Mouse (Mus musculus): Measurements from ENCODE around the gene Zgpat. TPM values are rescaled to one million over a fixed set of nuclear protein-coding genes. Genes with fewer than 3 reads are reported as not detected.

Zgpat gene
- polyA plus RNA-seq, 1 experiment, result 30.8 TPM

DNA sequence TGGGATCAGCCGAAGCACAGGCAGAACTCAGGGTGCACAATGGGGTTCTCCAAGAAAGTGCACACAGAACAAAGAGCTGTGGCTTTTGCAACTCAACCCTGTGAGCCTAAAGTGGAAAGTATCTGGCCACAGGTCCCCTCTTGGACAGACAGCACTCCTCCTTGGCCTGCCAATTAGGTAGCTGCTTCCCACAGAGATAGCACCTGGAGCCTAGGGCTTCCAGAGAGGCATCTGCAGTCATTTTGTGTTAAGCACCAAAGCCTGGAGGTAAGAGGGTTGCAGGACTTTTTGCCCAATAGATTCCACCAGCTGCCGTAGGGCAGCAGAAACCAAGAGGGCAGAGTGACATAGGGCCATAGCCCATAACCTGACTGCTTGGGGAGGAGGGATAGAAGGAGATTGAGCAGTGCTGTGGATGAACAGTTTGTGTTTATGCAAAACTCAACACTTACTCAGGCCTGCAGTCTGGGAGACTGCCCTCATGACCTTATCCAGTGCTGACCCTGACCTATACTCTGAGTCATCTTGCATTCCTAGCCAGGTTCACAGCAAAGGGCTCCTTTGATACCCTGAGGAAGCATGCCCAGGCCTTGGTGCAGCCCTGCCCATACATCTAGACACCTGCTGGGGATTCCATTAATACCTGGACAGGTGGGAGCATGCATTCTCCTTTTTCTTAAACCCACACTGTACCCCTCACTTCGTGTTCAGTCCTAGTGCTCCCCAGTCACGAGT, 25.6 kb downstream of the Zgpat start:
- no peak for TF ChIP-seq CTCF (IDR thresholded peaks at IDR 0.05; ENCODE audit: control insufficient read depth, insufficient read depth, low read length)
- no peak for TF ChIP-seq POLR2A (IDR thresholded peaks at IDR 0.05; ENCODE audit: borderline replicate concordance, control insufficient read depth, low read depth, low read length)
- H3K4me3 ChIP-seq (replicated peaks; ENCODE audit: control insufficient read depth, low read depth, low read length), result no peak overlapping the region
- 81% methylated on average over 4 of the region's 4 CpGs for WGBS
- no peaks in the 10 kb centered on the region for H3K4me1 ChIP-seq (ENCODE audit: control insufficient read depth, insufficient read depth, low read length)
- no peak overlapping the region for H3K27ac ChIP-seq (ENCODE audit: control insufficient read depth, insufficient read depth, low read depth, low read length, poor library complexity)

DNA sequence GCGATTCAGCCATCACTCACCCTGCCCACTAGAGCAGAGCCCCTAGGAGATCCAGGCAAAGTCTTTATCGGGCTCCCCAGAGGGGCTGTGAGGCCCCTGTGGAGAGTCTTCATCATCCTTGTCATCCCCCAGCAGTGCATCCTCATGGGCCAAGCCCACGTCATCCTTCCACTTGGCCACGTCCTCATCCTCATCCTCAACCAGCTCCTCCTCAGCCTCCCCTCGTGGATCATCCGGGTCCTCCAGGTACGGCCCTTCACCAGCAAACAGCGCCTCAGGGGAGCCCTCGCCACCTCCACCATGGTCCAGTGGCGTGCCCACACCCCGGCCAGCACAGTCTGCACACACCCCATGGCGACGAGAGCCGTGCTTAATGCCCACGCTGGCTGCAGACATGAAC, 26.3 kb downstream of the Zgpat start:
- TF ChIP-seq CTCF (IDR thresholded peaks at IDR 0.05; ENCODE audit: control insufficient read depth, insufficient read depth, low read length) (no peak), POLR2A (IDR thresholded peaks at IDR 0.05; ENCODE audit: borderline replicate concordance, control insufficient read depth, low read depth, low read length) (no peak)
- Histone ChIP-seq H3K4me3 (replicated peaks; ENCODE audit: control insufficient read depth, low read depth, low read length) (no peak overlapping the region), H3K27ac (ENCODE audit: control insufficient read depth, insufficient read depth, low read depth, low read length, poor library complexity) (no peak overlapping the region), H3K4me1 (ENCODE audit: control insufficient read depth, insufficient read depth, low read length) (no peaks in the 10 kb centered on the region)
- 89% methylated on average over 15 of the region's 15 CpGs for WGBS

DNA sequence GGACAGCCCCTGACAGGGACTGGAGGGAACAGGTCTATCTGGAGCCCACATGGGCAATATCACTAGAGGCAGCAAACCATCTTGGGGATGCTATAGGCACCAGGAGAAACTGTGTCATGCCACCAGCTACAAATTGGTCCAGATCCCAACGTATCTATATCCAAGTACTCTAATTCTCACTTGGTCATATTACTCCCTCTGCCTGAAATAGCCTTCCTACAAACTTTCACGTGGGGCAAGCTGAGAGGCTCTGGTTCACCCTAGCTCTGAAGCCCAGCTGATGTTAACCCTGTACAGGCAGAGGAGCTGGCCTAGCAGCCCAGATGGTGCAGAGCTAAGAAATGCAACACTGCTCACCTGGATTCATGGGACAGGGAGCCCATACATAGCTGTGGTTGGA, 26.8 kb downstream of the Zgpat start:
- H3K27ac ChIP-seq (ENCODE audit: control insufficient read depth, insufficient read depth, low read depth, low read length, poor library complexity), result no peak overlapping the region
- no peaks in the 10 kb centered on the region for H3K4me1 ChIP-seq (ENCODE audit: control insufficient read depth, insufficient read depth, low read length)
- no peak overlapping the region for H3K4me3 ChIP-seq (replicated peaks; ENCODE audit: control insufficient read depth, low read depth, low read length)
- no peak for TF ChIP-seq POLR2A (IDR thresholded peaks at IDR 0.05; ENCODE audit: borderline replicate concordance, control insufficient read depth, low read depth, low read length)
- TF ChIP-seq CTCF (IDR thresholded peaks at IDR 0.05; ENCODE audit: control insufficient read depth, insufficient read depth, low read length), result no peak
- 72% methylated on average over 2 of the region's 2 CpGs for WGBS

DNA sequence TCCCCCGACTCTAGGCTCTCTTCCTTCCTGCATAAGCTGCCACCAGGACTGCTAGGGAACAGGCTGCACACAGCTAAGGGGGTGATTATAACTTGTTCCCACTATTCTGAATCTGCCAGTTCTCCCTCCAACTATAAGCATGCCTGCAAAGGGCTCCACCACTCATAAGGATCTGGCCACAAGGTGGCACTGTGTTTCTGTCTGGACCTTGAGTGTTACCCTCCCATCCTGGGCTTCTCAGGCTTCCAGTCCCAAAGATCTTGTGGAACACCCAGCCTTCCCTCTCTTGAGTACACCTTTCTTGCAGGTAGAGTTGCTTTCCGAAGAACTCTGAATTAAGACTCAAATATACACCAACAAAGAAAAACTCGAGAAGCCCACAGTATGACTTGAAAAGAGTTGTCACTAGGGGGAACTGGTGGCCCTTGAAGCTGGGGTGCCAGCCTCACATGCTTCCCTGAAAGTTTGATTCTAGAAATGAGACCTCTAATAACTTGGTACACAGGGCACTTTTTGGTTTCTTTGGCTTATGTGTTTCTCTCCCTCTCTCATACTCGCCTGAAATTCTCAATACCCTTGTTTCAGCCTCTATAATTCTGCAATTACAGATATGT, 28.0 kb downstream of the Zgpat start:
- WGBS, result 34% methylated on average over 4 of the region's 4 CpGs
- no peaks in the 10 kb centered on the region for H3K4me1 ChIP-seq (ENCODE audit: control insufficient read depth, insufficient read depth, low read length)

DNA sequence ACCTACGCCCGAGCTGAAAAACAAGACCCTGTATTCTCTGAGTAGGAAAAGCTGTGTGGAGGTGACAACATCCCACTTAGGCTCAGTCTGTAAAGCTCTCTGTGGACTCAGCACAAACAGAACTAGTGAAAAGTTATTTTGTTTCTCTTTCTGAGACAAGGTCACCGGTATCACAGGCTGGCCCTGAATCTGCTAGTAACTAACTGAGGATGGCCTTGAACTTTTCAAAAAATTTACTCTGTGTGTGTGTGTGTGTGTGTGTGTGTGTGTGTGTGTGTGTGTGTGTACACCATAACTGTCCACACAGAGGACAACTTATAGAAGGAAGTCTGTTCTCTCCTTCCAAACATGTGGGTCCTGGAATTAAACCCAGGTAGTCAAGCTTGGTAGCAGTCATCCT, 29.4 kb downstream of the Zgpat start:
- no peak overlapping the region for H3K27ac ChIP-seq (ENCODE audit: control insufficient read depth, insufficient read depth, low read depth, low read length, poor library complexity)
- 93% methylated on average over 3 of the region's 3 CpGs for WGBS
- TF ChIP-seq CTCF (IDR thresholded peaks at IDR 0.05; ENCODE audit: control insufficient read depth, insufficient read depth, low read length), result no peak
- TF ChIP-seq POLR2A (IDR thresholded peaks at IDR 0.05; ENCODE audit: borderline replicate concordance, control insufficient read depth, low read depth, low read length), result no peak

More for the DNA sequence above, 28.0 kb downstream of the Zgpat start:
- Histone ChIP-seq H3K4me3 (replicated peaks; ENCODE audit: control insufficient read depth, low read depth, low read length) (no peak overlapping the region), H3K27ac (ENCODE audit: control insufficient read depth, insufficient read depth, low read depth, low read length, poor library complexity) (no peak overlapping the region)
- TF ChIP-seq POLR2A (IDR thresholded peaks at IDR 0.05; ENCODE audit: borderline replicate concordance, control insufficient read depth, low read depth, low read length) (no peak), CTCF (IDR thresholded peaks at IDR 0.05; ENCODE audit: control insufficient read depth, insufficient read depth, low read length) (peak; percentile 93)

DNA sequence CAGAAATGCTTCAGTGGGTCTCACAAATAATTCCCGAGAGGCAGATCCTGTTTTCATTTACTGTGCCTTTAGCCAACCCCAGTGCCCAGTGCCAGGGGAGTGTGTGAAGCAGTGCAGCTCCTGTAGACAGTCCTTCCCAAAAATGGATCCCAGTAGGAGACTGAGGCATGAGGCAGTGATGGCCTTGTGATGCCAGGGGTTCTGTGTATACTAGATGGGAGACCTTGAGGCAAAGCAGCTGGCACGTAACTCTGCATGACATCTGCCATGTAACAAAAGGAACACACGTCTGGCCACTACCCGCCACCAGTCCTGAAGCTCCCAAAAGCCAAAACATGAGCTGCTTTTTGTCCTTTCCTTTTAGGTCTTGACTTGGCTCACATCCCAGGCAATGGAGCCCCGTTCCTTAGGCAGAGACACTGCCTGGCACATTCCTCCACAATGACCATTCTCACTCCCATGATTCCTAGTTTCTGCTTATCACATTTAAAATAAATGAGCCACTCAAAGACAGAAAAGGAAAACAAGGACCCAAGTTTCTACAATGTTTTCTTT, 32.6 kb downstream of the Zgpat start:
- no peak overlapping the region for H3K4me3 ChIP-seq (replicated peaks; ENCODE audit: control insufficient read depth, low read depth, low read length)
- 79% methylated on average over 5 of the region's 5 CpGs for WGBS
- H3K4me1 ChIP-seq (ENCODE audit: control insufficient read depth, insufficient read depth, low read length), result no peaks in the 10 kb centered on the region
- TF ChIP-seq POLR2A (IDR thresholded peaks at IDR 0.05; ENCODE audit: borderline replicate concordance, control insufficient read depth, low read depth, low read length) (no peak), CTCF (IDR thresholded peaks at IDR 0.05; ENCODE audit: control insufficient read depth, insufficient read depth, low read length) (no peak)
- H3K27ac ChIP-seq (ENCODE audit: control insufficient read depth, insufficient read depth, low read depth, low read length, poor library complexity), result no peak overlapping the region

More for the DNA sequence above, 29.4 kb downstream of the Zgpat start:
- no peak overlapping the region for H3K4me3 ChIP-seq (replicated peaks; ENCODE audit: control insufficient read depth, low read depth, low read length)
- no peaks in the 10 kb centered on the region for H3K4me1 ChIP-seq (ENCODE audit: control insufficient read depth, insufficient read depth, low read length)

DNA sequence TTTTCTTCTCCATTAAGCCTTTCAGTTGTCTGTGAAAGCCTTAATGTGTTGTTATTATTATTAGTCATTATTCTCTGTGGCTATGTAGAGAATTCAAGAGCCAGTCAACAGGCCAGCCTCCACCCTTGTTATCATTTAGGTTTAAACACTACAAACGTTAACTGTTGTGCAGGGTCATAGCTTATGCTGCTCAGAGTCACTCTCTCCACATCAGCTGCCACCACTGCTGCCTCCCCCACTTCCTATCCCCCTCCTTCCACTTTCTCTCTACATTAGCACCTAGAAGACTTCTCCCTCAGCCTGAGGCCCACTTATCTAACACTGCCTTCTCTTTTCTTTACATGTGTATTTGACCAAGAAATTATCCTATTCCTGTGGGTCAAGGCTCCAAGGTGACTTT, 36.8 kb downstream of the Zgpat start:
- H3K4me3 ChIP-seq (replicated peaks; ENCODE audit: control insufficient read depth, low read depth, low read length), result no peak overlapping the region
- H3K27ac ChIP-seq (ENCODE audit: control insufficient read depth, insufficient read depth, low read depth, low read length, poor library complexity), result no peak overlapping the region
- TF ChIP-seq POLR2A (IDR thresholded peaks at IDR 0.05; ENCODE audit: borderline replicate concordance, control insufficient read depth, low read depth, low read length) (no peak), CTCF (IDR thresholded peaks at IDR 0.05; ENCODE audit: control insufficient read depth, insufficient read depth, low read length) (no peak)
- 3% methylated on average over 1 of the region's 1 CpGs for WGBS
- no peaks in the 10 kb centered on the region for H3K4me1 ChIP-seq (ENCODE audit: control insufficient read depth, insufficient read depth, low read length)

DNA sequence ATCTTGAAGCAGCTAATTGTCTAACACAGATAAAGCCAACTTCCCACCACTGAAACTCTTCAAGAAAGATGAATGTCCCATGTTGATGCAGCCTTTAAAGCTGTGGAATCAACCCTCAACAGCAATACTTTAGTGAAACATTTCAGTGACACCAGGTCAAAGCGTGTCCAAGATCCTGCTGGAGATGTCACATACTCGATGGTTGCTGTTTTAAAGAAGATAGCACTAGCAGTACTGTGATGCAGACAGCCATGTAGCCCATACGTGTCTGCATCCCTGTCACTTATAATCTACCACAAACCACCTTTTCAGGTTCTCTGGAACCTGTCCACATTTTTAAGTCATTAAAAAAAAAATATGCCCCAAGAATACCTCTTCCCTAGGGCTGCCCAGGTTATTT, 39.0 kb downstream of the Zgpat start:
- H3K27ac ChIP-seq (ENCODE audit: control insufficient read depth, insufficient read depth, low read depth, low read length, poor library complexity), result no peak overlapping the region
- no peak for TF ChIP-seq POLR2A (IDR thresholded peaks at IDR 0.05; ENCODE audit: borderline replicate concordance, control insufficient read depth, low read depth, low read length)
- no peak for TF ChIP-seq CTCF (IDR thresholded peaks at IDR 0.05; ENCODE audit: control insufficient read depth, insufficient read depth, low read length)
- WGBS, result 70% methylated on average over 3 of the region's 3 CpGs
- no peak overlapping the region for H3K4me3 ChIP-seq (replicated peaks; ENCODE audit: control insufficient read depth, low read depth, low read length)
- no peaks in the 10 kb centered on the region for H3K4me1 ChIP-seq (ENCODE audit: control insufficient read depth, insufficient read depth, low read length)

Measured in bone marrow, adult 2 months (tissue).